Mouse (Mus musculus) midbrain, embryonic 11.5 days (tissue): Measurements from ENCODE around the gene Gm13288. TPM values are rescaled to one million over a fixed set of nuclear protein-coding genes. Genes with fewer than 3 reads are reported as not detected.

Experiments used
- polyA plus RNA-seq: library from polyadenylated mRNA; unstranded; fragments of >200 nt; fragmentation: Nextera tagmentation; extraction: Ambion mirVana; gene quantifications from 2 replicates; pipeline ENCODE4 v1.2.1, GENCODE M21; 2014

The Gm13288 gene
- polyA plus RNA-seq, 1 experiment from 2014 or later: not detected

Other genes starting within 250 kb of the Gm13288 start
- not detected in 2 replicates for gene Ifna15, start 247.3 kb upstream of the Gm13288 start, polyA plus RNA-seq
- gene Ifna14, start 233.7 kb upstream of the Gm13288 start, polyA plus RNA-seq: not detected in 2 replicates
- not detected in 2 replicates for gene Ifna9, start 213.1 kb upstream of the Gm13288 start, polyA plus RNA-seq
- not detected in 2 replicates for gene Ifna12, start 202.2 kb upstream of the Gm13288 start, polyA plus RNA-seq
- not detected in 2 replicates for gene C87499, start 171.1 kb upstream of the Gm13288 start, polyA plus RNA-seq
- gene Ifna13, start 161.1 kb upstream of the Gm13288 start, polyA plus RNA-seq: not detected in 2 replicates
- not detected in 2 replicates for gene Ifna16, start 128.6 kb upstream of the Gm13288 start, polyA plus RNA-seq
- not detected in 2 replicates for gene Ifna2, start 121.6 kb upstream of the Gm13288 start, polyA plus RNA-seq
- gene Ifnab, start 114.2 kb upstream of the Gm13288 start, polyA plus RNA-seq: not detected in 2 replicates
- gene Gm26566, start 83.7 kb upstream of the Gm13288 start, polyA plus RNA-seq: 1.4 and 1.6 TPM in 2 replicates
- gene Klhl9, start 83.1 kb upstream of the Gm13288 start, polyA plus RNA-seq: 153 and 169 TPM in 2 replicates
- not detected in 2 replicates for gene Gm13271, start 50.7 kb upstream of the Gm13288 start, polyA plus RNA-seq
- gene Gm13283, start 45.4 kb upstream of the Gm13288 start, polyA plus RNA-seq: 0.15 TPM in 1 of 2 replicates, not detected in the other
- gene Gm13290, start 31.7 kb upstream of the Gm13288 start, polyA plus RNA-seq: not detected in 2 replicates
- not detected in 2 replicates for gene Gm13289, start 28.6 kb upstream of the Gm13288 start, polyA plus RNA-seq
- not detected in 2 replicates for gene Gm13272, start 25.7 kb upstream of the Gm13288 start, polyA plus RNA-seq
- gene Ifnz, start 23.4 kb upstream of the Gm13288 start, polyA plus RNA-seq: not detected in 2 replicates
- gene Gm13276, start 19.8 kb upstream of the Gm13288 start, polyA plus RNA-seq: not detected in 2 replicates
- gene Gm13277, start 16.9 kb upstream of the Gm13288 start, polyA plus RNA-seq: not detected in 2 replicates
- gene Gm13278, start 14.0 kb upstream of the Gm13288 start, polyA plus RNA-seq: not detected in 2 replicates
- gene Gm13275, start 11.0 kb upstream of the Gm13288 start, polyA plus RNA-seq: not detected in 2 replicates
- gene Gm13279, start 8.1 kb upstream of the Gm13288 start, polyA plus RNA-seq: not detected in 2 replicates
- 0.29 and 0.61 TPM in 2 replicates for gene Gm13285, start 5.9 kb upstream of the Gm13288 start, polyA plus RNA-seq
- gene Gm13287, start 2.3 kb upstream of the Gm13288 start, polyA plus RNA-seq: not detected in 2 replicates
- gene Ifna7, start 10.7 kb downstream of the Gm13288 start, polyA plus RNA-seq: not detected in 2 replicates
- gene Ifna11, start 14.4 kb downstream of the Gm13288 start, polyA plus RNA-seq: not detected in 2 replicates
- not detected in 2 replicates for gene Ifna6, start 21.9 kb downstream of the Gm13288 start, polyA plus RNA-seq
- gene Ifna5, start 30.0 kb downstream of the Gm13288 start, polyA plus RNA-seq: not detected in 2 replicates
- not detected in 2 replicates for gene Ifna4, start 36.3 kb downstream of the Gm13288 start, polyA plus RNA-seq
- gene Ifna1, start 44.6 kb downstream of the Gm13288 start, polyA plus RNA-seq: not detected in 2 replicates
- not detected in 2 replicates for gene Ifne, start 74.7 kb downstream of the Gm13288 start, polyA plus RNA-seq